Mouse (Mus musculus): ENCODE measurements around the gene Mapk1.

DNA sequence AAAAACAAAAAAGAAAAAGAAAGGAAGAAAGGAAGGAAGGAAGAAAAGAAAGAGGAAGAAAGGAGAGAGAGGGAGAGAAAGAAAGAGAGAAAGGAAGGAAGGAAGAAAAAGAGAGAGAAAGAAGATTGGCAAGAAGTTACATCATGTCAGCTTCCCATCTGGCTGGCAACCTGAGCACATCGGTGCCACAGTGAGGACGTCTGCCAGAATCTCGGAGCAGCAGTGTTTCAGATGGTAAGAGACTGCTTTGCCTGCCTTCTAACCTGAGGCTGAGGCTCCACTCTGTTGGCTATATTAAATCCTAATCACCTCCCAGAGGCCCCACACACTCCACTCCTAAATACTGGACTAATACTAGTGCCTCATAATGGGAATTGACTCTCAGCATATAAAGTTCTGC lies 70.7 kb downstream of the Mapk1 start:
- TF ChIP-seq CTCF (IDR thresholded peaks at IDR 0.05; ENCODE audit: borderline replicate concordance, insufficient read depth, low read length) = no peak
- TF ChIP-seq POLR2A (IDR thresholded peaks at IDR 0.05; ENCODE audit: low read depth, low read length) = no peak

Measured in embryonic fibroblast, embryonic 13.5 days (primary cell).